Mouse (Mus musculus) embryo, embryonic 9.5 days (tissue): ENCODE results near the gene Krt71.
"Not testable (repeated sequence)": the region's sequence is repeated elsewhere in the genome, so short reads cannot be mapped to it uniquely, and the experiment has no call there.

ENCODE experiments used
- DNase-seq: peaks from one replicate; pipeline ENCODE4 v3.0.0-alpha.2; 2017; ENCODE audit errors: extremely low spot score

Krt71 gene

DNA sequence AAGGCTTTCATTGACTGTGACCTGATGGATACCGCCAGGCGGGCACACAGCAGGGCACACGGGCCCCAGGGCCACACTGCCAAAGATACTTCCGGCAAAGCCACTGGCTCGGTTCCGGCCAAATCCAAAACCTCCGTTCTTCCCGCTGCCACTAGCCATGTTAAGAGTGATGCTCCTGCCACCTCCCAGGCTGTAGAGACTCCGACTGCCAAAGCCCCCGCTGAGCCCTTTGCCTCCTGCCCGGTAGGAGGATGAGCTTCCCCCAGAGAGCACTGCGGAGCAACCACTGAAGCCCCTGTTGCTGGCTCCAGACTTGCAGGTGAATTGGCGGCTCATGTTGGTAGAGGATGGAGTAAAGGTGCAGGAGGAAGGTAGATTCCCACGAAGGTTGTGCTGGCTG, at the start of gene Krt71:
Gene Krt71, minus strand, starts transcription at position 399 of the 400 bp plus-strand sequence.
- no peak for DNase-seq

DNA sequence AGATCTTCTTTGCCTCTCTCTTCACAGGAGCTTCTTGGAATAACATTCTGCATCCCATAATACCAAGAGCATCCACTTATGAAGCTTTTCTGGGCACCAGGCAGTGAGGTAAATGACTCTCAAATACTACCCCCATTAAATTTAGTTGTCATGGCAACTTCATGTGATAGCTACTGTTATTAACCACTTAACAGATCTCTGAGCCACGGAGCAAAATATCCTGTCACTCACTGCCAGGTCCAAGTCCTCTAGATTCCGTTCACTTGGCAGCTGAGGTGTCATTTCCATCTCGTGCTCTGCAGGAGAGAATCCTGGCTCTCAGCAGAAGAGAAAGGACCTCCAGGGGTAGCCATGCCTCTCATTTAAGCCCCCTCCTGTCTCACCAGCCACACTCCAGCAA, 48.0 kb upstream of the Krt71 start:
- no peak for DNase-seq

DNA sequence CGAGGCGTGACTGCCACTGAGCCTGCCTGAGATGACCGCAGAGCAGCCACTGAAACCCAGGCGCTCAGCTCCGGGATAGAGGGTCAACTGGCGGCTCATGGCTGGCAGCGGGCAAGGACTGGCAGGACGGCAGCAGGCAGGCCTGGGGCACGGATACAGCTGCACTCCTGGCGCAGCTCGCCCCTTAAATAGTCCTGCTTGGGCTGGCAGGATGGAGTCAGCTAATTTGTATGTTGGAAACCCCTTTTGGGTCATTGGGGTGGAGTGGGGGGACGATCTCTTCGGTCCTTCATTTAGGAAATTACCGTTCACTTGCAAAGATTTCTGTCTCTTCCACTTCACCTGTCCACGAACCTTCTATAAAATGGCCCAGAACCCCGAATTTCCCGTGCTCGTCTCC, 43.5 kb upstream of the Krt71 start, which contains the start of gene Krt72:
Gene Krt72, minus strand, starts transcription at position 101 of the 400 bp plus-strand sequence.
- DNase-seq, result no peak

DNA sequence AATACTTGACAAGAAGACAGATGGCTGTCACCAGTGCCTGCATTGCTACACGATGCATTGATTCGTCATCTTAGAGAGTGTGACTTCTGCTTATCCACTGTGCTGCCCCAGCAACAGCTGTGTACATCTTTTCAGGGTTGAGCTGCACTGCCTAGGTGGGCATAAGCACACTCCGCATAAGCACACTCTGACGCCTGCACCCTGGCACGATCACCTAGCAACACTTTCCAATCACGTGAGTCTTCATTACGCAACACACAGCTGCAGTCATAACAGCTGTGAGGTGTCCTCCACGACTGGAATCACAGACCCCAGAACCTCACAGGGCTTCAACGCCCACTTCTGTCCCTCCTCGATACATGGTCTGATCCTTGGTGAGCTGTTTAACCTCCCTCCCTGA, 30.5 kb upstream of the Krt71 start:
- DNase-seq, result no peak

DNA sequence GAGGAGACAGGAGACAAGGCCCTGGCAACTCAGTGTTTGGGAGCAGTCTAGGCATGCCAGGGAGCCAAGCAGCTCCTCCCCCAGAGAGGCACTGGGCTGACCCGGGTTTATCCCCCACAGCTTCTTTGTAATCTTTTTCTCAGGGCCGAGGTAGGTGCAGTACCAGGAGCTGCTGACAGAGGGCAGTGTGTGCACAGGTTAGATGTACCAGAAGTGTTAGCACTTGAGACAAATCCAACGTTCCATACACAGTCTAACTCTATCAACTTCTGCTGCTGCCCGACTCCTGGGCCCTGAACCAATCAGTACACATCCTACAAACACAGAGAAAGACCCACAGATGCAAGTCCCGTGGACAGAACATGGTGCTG, 29.8 kb upstream of the Krt71 start:
- DNase-seq, result peak; percentile 91

DNA sequence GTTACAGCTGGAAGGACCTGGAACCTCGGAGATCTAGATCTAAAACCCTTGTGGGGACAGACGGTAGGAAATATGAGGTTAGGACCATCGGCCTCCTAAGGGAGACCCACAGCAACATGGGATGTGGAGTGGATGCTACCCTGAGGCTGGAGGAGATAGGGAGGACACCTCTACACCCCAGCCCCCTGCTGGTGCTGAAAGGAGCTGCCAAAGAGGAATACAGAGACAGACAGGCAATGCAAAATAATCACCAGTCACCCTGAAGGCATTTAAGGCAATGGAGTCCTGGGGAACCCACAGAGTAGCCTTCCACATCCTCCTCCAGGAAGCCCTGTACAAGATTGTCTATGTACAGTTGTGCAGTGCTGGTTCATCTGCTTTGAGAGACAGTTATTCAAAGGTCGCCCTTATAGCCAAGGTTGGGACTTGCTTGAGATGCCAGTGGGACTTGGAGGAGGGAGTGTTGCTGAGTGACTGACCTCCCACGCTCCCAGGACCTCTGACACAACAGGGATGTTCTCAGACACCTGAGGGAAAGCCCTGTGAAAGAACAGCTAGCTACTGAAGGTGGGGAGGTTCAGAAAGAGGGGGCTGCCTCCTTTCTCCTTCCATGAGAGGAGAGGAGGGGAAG, 29.3 kb upstream of the Krt71 start:
- peak; percentile 26 for DNase-seq

DNA sequence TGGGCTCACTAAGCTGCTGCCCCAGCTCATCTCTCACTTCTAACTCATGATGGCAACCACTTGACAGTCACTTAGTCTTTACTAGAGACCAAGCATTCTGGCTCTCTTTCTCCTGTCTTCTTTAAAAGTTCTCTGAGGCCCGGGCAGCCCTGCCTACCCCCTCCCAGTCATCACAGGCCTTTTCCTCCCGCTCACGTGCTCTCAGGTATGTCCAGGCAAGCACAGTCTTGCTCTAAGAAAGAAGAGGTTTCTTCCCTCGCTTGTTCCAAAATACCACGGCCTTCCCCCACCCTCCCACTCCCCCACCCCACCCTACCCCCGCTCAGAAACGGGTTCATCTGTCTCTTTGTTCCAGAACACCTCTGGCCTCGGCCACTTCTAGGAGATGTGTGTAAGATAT, 27.3 kb upstream of the Krt71 start:
- DNase-seq, result peak; percentile 2

DNA sequence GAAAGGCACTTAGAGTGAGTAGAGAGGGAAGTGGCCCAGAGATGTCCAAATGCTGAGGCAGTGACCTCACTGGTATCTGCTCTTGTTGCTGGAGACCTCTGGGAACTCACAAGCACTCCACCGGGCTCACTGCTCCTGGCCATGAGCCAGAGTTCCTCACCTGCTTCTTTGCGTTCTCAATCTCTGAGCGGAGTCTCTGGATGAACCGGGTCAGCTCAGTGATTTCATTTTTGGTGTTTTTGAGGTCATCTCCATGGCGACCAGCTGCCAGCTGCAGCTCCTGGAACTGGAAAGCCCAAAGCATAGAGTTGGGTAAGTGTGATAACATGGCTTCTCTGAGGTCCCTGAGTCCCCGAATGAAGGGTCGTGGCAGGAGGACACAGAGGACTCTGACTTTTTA, 5.1 kb downstream of the Krt71 start:
- DNase-seq, result no peak

DNA sequence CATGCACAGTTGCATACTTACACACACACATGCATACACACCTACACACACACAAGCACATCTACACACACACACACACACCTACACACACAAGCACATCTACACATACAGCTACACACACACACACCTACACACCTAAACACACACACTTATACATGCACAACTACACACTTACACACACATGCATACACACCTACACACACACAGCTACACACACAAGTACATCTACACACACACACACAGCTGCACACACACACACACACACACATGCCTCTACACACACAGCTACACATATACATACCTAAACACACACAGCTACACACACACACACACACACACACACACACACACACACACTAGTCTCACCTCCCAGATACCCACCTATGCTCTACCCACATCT, 12.3 kb downstream of the Krt71 start:
- no peak for DNase-seq

DNA sequence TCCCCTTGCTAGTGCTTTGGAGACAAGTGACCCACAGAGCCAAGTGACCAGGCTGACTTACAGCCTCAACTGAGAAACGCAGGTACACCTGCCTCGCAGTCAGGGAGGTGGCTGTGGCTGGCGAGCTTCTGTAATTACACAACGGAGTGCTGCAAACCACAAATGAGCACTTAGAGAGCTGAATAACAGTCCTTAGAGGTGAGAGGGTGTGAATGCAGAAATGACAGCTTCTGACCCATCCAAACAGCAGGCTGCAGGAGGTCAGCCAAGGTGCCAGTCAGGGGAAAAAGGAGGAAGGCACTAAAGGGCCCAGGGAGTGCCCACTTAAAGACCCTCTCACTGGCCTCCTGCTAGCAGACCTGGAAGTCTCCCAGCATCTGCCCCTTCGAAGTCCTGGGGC, 18.2 kb downstream of the Krt71 start:
- no peak for DNase-seq

DNA sequence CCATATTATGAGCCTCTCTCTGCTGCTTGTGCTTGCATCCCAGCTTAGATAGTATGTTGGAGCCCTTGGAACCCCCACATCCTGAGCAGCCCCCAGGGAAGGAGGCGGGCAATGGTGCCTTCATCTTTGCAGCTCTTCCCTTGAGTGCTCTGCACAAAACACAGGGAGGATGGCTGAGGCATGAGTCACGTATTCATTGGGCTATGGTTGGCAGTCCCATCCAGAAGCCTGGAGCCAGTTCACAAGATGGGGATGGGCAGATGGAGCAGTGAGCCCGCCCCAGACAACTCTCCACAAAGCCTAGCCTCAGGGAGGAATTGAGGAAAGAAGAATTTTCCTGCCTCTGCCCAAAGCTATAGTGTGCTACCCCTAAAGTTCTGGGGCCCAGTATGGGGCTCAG, 27.1 kb downstream of the Krt71 start:
- no peak for DNase-seq

DNA sequence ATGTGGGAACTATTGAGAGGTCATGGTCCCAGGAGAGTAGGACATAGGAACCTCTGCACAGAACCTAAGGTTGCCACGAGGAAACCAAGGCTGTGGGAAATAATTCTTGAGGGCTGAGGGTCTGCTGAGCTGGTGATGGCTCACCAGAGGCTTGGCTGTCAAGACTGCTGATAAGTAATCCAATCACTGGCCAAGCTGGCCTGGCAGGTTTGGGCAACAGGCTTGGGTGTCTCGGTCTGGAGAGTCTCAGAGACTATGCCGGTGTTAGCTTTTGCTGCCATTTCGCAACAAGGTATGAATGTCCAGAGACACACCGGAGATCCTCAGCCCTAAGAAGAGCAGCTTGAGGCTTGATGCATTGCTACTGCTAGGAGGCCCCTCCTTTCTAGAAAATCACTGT, 28.6 kb downstream of the Krt71 start:
- DNase-seq, result no peak

DNA sequence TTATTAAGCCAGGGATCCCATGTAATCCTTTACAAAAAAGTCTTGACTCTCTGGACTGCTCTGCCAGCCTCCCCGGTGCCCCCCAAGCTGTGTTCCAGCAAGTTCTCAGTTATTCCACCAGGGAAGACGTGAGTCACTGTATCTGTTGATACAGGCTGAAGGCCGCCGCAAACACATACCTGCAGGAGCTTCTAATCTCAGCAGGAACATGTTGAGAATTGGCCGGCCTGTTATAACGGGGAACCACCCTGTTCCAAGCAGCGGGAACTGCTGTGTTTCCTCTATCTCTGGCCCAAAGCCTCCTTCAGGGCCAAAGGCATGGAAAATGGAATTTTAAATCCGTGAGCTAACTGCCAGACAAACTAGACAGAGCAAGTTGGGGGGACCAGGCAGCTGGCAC, 29.2 kb downstream of the Krt71 start:
- DNase-seq, result no peak

DNA sequence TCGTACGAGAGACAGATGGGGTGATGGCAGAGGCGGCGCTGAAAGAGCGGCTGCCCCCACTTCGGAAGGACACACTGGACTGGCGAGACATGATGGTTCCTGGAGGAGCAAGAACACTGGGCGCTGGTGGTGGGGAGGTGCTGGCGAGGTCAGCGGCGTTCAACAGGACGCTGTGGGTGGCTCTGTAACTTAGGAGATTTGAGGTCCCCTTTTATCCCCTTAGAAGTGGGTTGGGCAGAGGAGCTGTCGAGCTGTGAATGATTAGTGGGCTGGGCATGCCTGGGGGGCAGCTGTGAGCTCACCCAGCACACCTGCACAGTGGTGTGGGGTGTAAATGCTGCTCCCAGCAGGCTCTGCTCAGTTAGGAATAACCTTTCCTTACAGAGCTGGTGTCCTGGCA, 30.2 kb downstream of the Krt71 start, which contains the start of gene Krt5:
Gene Krt5, minus strand, starts transcription at position 179 of the 400 bp plus-strand sequence.
- no peak for DNase-seq

DNA sequence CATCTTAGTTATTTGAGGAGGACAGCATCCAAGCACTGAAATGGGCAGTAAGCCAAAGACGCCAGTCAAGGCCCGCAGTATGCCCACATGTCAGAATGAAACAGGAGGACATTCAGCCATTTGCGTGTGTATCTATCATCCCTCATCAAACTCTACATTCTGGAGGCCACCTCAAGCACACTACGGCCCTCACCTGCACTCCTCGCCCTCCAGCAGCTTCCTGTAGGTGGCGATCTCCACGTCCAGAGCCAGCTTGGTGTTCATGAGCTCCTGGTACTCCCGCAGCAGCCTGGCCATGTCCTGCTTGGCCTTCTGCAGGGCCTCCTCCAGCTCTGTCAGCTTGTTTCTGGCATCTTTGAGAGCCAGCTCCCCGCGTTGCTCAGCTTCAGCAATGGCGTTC, 34.2 kb downstream of the Krt71 start:
- DNase-seq, result no peak

DNA sequence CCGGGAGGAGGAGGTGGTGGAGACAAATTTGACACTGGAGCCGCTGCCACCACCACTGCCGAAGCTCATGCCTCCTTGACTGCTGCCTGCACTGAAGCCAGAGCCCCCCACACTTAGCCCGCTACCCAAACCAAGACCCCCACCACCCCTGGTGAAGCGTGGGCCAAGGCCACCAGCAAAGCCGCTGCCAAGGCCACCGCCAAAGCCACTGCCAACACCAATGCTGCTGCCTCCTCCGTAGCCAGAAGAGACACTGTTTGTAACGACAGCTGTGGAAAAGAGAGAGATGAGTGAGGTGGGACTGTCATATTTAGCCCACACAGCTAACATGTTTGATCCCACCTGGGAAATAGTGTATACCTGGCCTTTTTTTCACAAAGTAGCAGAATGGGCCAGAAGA, 35.5 kb downstream of the Krt71 start:
- no peak for DNase-seq

DNA sequence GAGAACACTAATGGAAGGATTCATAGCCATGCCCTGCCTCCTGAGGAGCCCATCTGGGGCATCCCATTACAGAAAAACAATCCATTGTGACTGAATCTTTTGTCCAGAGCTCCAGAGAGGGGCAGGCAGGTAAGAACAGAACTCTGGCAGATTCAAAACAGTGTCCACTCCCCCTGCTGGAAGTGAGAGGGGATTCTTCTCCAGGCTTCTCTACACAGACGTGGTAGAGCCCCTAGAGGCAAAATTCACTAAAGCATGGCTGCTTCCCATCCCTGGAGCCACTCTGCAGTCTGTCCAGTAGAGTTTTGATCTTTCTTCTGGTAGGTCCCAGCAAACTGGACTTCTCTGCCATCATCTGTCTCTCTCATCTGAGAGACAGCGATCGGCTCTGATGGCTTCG, 38.8 kb downstream of the Krt71 start:
- peak; percentile 45 for DNase-seq

DNA sequence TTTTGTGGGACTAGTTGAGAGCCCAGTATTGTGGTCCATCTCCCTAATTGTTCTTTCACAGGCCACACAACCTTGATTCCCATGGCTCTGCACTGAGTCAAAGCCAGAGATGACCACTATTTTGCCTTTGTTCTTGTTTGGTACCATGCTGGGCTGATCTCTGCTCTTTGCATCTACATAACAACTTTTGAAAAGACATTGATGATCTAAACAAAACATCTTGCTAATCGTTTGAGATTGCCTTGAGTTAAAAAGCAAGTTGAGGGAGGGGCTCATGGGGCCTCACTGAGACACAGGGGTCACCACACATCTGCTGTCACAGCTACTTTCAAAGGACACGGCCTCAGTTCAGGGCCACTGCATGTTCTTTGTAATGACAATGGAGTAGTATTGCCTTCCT, 40.5 kb downstream of the Krt71 start:
- DNase-seq, result no peak

DNA sequence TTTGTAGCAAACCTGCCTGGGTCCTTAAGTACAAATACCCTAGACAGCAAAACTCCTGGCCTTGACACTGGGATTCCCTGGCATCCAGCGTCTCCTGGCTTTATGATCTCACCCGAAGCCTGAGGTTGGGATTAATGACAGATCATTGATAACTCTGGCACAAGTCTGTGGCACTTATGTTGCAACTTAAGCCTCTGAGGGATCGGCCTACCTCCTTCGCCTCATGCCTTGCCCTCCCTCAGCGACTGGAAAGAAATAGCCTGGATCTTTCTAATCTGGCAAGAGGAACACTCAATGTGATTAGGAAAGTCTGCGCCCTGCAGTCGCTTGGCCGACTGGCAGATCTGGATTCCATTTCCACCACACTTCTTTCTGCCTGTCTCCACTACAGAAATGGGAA, 43.0 kb downstream of the Krt71 start:
- DNase-seq, result no peak

DNA sequence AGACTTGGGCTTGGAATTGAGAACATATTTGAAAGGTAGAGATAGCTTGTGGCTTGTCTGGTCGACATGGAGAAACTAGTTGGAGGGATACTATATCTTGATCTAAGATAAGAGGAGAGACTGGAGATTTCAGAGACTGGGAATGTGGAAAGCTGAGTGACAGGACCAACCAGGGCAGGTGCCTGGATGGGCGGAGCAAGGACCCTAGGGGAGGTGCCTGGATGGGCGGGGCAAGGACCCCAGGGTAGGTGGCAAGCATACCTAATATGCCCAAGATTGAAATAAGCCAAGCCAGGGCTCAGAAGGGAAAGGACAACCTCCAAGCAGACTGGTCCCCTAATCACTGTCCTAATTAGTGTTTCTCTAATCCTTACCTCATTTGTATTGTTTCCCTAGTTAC, 43.7 kb downstream of the Krt71 start:
- no peak for DNase-seq

DNA sequence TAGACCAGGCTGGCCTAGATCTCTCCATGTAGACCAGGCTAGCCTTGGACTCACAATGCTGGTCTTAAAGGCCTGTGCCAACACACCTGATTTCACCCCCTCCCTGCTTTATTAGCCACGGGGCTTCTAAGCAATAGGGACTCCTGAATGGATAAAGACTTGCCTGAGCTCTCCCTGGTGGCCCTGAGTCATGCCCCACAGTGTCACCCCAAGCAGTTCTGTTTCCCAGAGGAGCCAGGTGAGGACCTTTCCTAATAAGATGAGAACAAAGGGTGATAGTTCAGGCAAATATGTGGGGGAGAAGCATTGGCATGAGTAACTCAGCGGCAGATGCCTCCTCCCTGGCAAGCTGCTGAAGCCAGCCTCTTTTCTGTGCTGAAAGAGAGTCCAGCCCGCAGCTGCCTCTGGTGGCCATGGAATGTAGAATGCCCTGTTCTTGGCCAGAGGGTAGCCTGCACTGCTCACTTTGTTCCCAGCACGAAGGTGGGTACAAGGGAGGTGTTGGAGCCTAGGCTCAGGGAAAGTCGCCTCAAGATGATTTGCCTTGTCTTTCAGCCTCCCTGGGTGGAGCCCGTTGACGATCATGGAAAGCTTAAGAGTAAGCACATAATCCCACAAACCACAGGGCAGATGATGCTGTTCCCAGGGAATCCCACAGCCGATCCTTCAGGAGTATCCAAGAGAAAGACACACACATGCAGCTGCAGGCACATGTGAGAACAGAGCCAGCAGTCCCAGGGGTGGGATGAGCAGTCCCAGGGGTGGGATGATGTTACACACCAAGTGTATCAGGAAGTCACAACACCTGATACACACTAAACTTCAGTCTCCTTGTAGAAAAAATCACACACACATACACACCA, 45.4 kb downstream of the Krt71 start:
- no peak for DNase-seq

DNA sequence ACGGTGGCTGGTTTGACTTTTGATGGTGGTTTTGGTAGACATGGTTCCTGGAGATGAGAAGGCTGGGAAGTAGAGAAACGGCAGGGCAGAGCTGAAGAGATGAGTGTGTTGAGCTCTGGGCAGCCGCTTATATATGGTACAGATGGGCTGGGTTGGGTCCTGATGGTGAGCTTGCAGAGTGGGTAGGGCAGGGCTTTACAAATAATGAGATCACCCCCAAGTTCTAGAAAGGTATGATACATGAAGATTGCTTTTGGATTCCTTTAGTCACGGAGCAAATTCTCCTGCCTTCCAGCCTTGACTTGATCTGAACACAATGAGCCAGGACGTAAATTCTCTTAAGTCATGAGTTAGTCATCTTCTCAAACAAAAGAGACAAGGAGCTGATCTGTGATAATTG, 48.7 kb downstream of the Krt71 start, which contains the start of gene Krt6a:
Gene Krt6a, minus strand, starts transcription at position 101 of the 400 bp plus-strand sequence.
- DNase-seq, result no peak

DNA sequence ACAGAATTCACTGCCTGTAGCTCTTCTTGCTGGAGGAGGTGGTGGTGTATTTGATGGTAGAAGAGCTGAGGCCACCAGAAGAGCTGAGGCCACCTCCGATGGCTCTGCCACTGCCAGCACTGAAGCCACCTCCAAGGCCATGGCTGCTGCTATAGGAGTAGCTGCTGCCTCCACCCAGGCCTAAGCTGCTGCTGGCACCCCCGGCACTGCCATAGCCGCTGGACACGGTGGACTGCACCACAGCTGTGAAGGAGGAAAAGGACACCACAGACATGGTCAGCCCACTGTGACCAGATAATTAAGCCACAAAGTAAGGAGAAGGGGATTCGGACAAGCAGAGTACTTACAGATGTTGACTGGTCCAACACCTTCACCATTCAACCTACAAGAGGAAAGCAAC, 52.4 kb downstream of the Krt71 start:
- not testable (repeated sequence) for DNase-seq
